Mouse (Mus musculus): ENCODE results near the gene Gm37240. TPM values are rescaled to one million over a fixed set of nuclear protein-coding genes. Genes with fewer than 3 reads are reported as not detected.
A peak's percentile ranks its signal among the peaks of the same experiment; 100 is the strongest.

Gm37240 gene
- total RNA-seq, 1 experiment from 2014 or later = 0.93 TPM

GRCm38 (mm10) chr3:84946381-84946780 is 940.9 kb downstream of the Gm37240 start:
- no peak for ATAC-seq (ENCODE audit: extremely low read depth, insufficient number of reproducible peaks, low FRiP score, poor library complexity, severe bottlenecking)

- ATAC-seq (ENCODE audit: extremely low read depth, insufficient number of reproducible peaks, low FRiP score, poor library complexity, severe bottlenecking) = no peak
Observed at GRCm38 (mm10) chr3:84944933-84945332, 942.4 kb downstream of the Gm37240 start.

- no peak for ATAC-seq (ENCODE audit: extremely low read depth, insufficient number of reproducible peaks, low FRiP score, poor library complexity, severe bottlenecking)
Observed at GRCm38 (mm10) chr3:84937360-84938355, 949.7 kb downstream of the Gm37240 start.

GRCm38 (mm10) chr3:84936956-84937355 is 950.4 kb downstream of the Gm37240 start:
- ATAC-seq (ENCODE audit: extremely low read depth, insufficient number of reproducible peaks, low FRiP score, poor library complexity, severe bottlenecking) = no peak

GRCm38 (mm10) chr3:84936252-84936651 is 951.1 kb downstream of the Gm37240 start:
- ATAC-seq (ENCODE audit: extremely low read depth, insufficient number of reproducible peaks, low FRiP score, poor library complexity, severe bottlenecking) = no peak

GRCm38 (mm10) chr3:84935729-84936128 is 951.6 kb downstream of the Gm37240 start:
- no peak for ATAC-seq (ENCODE audit: extremely low read depth, insufficient number of reproducible peaks, low FRiP score, poor library complexity, severe bottlenecking)

GRCm38 (mm10) chr3:84930683-84931082 is 956.6 kb downstream of the Gm37240 start:
- no peak for ATAC-seq (ENCODE audit: extremely low read depth, insufficient number of reproducible peaks, low FRiP score, poor library complexity, severe bottlenecking)

GRCm38 (mm10) chr3:84929171-84929570 is 958.1 kb downstream of the Gm37240 start:
- no peak for ATAC-seq (ENCODE audit: extremely low read depth, insufficient number of reproducible peaks, low FRiP score, poor library complexity, severe bottlenecking)

GRCm38 (mm10) chr3:84927901-84928300 is 959.4 kb downstream of the Gm37240 start:
- ATAC-seq (ENCODE audit: extremely low read depth, insufficient number of reproducible peaks, low FRiP score, poor library complexity, severe bottlenecking) = no peak

GRCm38 (mm10) chr3:84927168-84927794 is 960.0 kb downstream of the Gm37240 start:
- ATAC-seq (ENCODE audit: extremely low read depth, insufficient number of reproducible peaks, low FRiP score, poor library complexity, severe bottlenecking) = no peak

- no peak for ATAC-seq (ENCODE audit: extremely low read depth, insufficient number of reproducible peaks, low FRiP score, poor library complexity, severe bottlenecking)
Observed at GRCm38 (mm10) chr3:84926140-84926539, 961.2 kb downstream of the Gm37240 start.

- no peak for ATAC-seq (ENCODE audit: extremely low read depth, insufficient number of reproducible peaks, low FRiP score, poor library complexity, severe bottlenecking)
Observed at GRCm38 (mm10) chr3:84925229-84925628, 962.1 kb downstream of the Gm37240 start.

- ATAC-seq (ENCODE audit: extremely low read depth, insufficient number of reproducible peaks, low FRiP score, poor library complexity, severe bottlenecking) = no peak
Observed at GRCm38 (mm10) chr3:84923670-84924069, 963.6 kb downstream of the Gm37240 start.

GRCm38 (mm10) chr3:84923256-84923655 is 964.1 kb downstream of the Gm37240 start:
- no peak for ATAC-seq (ENCODE audit: extremely low read depth, insufficient number of reproducible peaks, low FRiP score, poor library complexity, severe bottlenecking)

GRCm38 (mm10) chr3:84921704-84922420 is 965.5 kb downstream of the Gm37240 start:
- no peak for ATAC-seq (ENCODE audit: extremely low read depth, insufficient number of reproducible peaks, low FRiP score, poor library complexity, severe bottlenecking)

- ATAC-seq (ENCODE audit: extremely low read depth, insufficient number of reproducible peaks, low FRiP score, poor library complexity, severe bottlenecking) = no peak
Observed at GRCm38 (mm10) chr3:84917903-84918679, 969.2 kb downstream of the Gm37240 start.

GRCm38 (mm10) chr3:84914284-84914683 is 973.0 kb downstream of the Gm37240 start:
- ATAC-seq (ENCODE audit: extremely low read depth, insufficient number of reproducible peaks, low FRiP score, poor library complexity, severe bottlenecking) = no peak

GRCm38 (mm10) chr3:84906528-84906927 is 980.8 kb downstream of the Gm37240 start:
- peak; percentile 56; the same call in 1 of the 2 replicates for ATAC-seq (ENCODE audit: extremely low read depth, insufficient number of reproducible peaks, low FRiP score, poor library complexity, severe bottlenecking)

GRCm38 (mm10) chr3:84897952-84898351 is 989.4 kb downstream of the Gm37240 start:
- no peak for ATAC-seq (ENCODE audit: extremely low read depth, insufficient number of reproducible peaks, low FRiP score, poor library complexity, severe bottlenecking)

All from neutrophil, adult 5-6 weeks (primary cell).